Mouse (Mus musculus): ENCODE data around the gene Slc45a3.
A peak's percentile ranks its signal among the peaks of the same experiment; 100 is the strongest.

Gene Slc45a3

DNA sequence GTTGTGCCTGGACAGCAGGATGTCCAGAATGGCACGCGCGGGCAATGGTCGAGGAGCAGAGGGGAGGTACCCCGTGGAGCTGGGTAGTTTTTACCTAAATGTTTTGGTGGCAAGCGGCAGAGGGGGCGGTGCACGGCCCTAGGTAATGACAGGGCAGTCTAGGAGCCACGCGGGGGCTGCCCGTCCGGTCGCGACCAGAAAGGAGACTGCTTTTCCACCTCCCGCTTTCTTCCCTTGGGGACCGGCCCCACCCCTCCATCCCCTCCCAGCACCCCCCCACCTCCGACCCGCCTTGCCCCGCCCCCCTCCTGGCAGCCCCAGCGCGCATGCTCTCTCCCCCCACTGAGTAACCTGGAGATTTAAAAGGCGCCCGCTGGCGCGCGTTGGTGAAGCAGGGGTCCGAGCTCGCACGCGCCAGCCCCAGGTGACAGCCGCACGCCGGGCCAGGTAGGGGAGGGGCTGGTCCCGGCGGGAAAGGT, at the start of gene Slc45a3:
Gene Slc45a3, plus strand, starts transcription at position 362 of the 479 bp plus-strand sequence.
- DNase-seq (ENCODE audit: low spot score in 2 of 2) = no peak

- no peak for DNase-seq (ENCODE audit: low spot score in 2 of 2)
These were observed 45.1 kb upstream of the Slc45a3 start for GRCm38 (mm10) chr1:131917634-131918033.

GRCm38 (mm10) chr1:131919052-131919451, 43.7 kb upstream of the Slc45a3 start:
- no peak for DNase-seq (ENCODE audit: low spot score in 2 of 2)

GRCm38 (mm10) chr1:131922100-131922499, 40.7 kb upstream of the Slc45a3 start:
- no peak for DNase-seq (ENCODE audit: low spot score in 2 of 2)

- DNase-seq (ENCODE audit: low spot score in 2 of 2) = no peak
These were observed 29.3 kb upstream of the Slc45a3 start for GRCm38 (mm10) chr1:131933471-131933870.

DNA sequence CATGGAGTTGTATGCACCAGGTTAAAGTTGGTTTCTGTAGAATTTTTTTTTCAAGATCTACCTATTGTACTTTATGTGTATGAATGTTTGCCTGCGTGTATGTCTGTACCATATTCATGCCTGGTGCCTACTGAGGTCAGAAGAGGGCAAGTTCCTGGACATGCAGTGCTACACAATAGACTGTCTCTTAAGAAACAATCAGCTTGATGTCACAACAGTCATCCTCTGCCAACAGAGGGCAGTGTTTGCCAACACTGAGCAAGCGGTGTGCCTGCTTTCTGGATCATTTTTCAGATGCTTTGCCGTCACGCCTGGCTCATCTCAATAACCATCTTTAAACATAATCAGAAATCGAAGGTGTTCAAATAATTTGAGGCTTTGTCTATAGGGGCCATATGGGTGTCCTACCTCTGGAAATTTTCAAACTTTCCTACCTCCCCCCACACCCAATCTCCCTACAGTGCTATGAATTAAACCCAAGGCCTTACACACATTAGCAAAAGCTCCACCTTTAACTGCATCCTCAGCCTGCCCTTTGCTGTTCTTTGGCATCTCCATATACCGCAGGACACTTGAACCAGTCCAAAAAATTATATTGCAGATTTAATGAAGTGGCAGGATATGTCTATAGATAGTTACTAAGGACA, 25.0 kb upstream of the Slc45a3 start:
- DNase-seq (ENCODE audit: low spot score in 2 of 2) = peak; percentile 78 to 81

GRCm38 (mm10) chr1:131938811-131939210, 24.0 kb upstream of the Slc45a3 start:
- DNase-seq (ENCODE audit: low spot score in 2 of 2) = no peak

GRCm38 (mm10) chr1:131940711-131941244, 22.0 kb upstream of the Slc45a3 start:
- DNase-seq (ENCODE audit: low spot score in 2 of 2) = no peak

- DNase-seq (ENCODE audit: low spot score in 2 of 2) = no peak
These were observed 21.3 kb upstream of the Slc45a3 start for GRCm38 (mm10) chr1:131941501-131941900.

DNA sequence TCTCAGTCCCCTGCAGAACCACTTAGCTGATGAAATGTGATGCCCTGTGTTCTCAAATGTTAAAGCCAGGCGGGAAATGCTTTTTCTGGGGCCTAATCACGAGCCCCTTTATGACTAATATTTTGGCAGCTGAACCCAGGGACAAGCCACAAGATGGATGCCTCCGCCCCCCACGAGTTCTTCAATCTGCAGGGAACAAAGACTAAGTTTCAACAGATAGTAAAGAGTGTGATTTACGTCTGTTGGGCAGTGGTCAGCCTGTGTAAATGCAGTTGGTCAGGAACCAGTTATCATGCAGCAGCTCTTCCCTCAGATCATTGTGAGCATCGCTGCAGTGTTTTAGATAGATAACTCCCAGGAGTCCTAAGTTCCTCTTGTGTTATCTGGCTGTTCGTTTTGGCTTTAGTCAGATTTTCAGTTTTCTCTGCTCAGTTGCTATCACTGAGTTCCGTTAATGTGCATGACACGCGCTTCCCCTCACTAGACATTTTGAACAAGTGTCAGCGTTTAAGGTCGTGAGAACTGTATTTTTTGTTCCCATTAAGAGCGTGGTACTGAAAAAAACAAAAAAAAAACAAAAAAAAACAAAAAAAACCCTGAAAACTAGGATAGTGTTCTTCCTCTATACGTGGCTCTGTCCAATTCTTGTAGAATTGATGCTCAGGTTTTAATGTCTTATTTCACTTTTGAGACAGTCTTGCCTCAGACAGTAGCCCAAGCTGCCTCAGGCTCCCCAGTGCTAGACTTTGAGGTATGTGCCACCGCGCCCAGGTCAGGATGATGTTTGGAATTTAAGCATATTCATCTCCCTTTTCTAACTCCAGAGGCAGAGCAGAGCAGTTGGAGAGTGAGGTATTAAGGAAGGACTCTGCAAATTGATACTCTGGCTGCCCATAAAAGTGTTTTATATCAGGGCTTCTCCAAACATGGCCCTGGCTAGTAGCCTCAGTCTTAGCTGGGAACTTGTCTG, 19.9 kb upstream of the Slc45a3 start:
- DNase-seq (ENCODE audit: low spot score in 2 of 2) = no peak

- DNase-seq (ENCODE audit: low spot score in 2 of 2) = no peak
These were observed 16.9 kb upstream of the Slc45a3 start for GRCm38 (mm10) chr1:131945674-131946440.

DNA sequence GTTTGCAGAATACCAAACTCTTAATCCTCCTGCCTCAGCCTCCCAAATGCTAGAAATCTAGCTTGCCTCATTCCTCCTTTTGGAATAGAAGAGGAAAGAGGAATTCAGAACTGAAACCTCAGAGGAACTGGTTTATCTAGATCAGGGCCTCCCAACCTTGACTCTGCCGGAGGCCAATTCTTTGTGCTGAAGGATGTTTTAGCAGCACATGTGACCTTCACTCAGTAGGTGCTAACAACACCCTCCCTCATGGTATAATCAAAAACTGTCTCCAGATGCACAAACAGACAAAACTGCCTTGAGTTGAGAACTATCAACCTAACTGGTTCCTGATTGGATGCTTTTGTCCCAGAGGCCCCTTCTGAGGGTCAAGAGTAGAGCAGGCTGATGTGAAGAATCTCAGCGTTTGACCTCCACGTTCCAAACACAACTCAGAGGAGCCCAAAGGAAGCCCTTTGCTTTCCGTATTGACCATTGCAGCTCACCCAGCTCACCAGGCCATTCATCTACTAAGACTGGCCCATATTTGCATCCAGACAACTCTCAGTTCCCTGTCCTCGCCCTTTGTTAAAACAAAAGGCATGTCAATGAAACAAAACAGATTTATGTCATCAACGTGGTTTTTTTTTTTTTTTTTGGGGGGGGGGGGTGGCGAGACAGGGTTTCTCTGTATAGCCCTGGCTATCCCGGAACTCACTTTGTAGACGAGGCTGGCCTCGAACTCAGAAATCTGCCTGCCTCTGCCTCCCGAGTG, 16.1 kb upstream of the Slc45a3 start:
- DNase-seq (ENCODE audit: low spot score in 2 of 2) = no peak

DNA sequence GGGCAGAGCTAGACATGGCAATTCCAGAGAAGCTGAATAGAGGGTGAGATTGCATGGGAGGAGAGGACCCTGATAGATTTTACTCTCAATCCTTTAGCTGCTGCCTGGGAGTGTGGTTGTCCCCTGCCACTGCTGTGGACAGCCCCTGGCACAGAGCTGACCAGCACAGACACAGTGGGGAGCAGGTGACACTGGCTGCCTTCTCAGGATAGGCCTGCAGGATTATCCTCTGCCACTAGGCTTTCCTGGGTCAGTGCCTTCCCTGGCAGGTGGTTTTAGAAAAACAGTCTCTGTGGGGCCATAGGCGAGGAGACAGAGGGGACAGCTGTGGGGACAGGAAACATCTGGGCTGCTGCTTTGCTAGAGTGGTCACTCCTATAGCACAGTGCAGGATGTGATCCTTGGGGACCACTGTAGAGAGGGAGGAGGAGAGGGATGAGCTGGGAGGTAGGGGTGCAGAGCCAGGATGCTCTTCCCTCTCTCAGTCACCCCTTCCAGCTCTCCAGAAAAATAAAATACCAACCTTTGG, 14.7 kb upstream of the Slc45a3 start:
- DNase-seq (ENCODE audit: low spot score in 2 of 2) = no peak

GRCm38 (mm10) chr1:131954242-131954865, 8.4 kb upstream of the Slc45a3 start:
- no peak for DNase-seq (ENCODE audit: low spot score in 2 of 2)

GRCm38 (mm10) chr1:131955131-131955757, 7.5 kb upstream of the Slc45a3 start:
- no peak for DNase-seq (ENCODE audit: low spot score in 2 of 2)

DNA sequence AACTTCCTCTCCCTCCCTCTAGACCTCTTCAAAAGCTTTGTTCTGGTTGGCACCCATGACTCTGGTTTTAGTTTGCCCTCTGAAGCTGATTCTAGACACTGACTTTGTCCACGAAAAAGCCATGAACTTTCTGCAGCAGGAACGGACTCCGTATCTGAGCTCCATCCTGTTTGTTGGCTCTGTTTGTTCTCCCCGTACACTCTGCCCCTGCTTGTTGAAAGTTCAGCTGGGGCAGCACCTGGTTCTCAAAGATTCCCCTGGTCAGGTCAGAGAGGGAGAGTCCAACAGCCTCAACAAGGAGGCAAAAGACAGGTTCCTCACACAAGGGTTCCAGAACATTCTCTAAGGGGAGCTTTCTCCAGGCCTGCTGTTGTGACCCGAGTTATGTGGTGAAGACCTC, 5.4 kb upstream of the Slc45a3 start:
- DNase-seq (ENCODE audit: low spot score in 2 of 2) = no peak

DNA sequence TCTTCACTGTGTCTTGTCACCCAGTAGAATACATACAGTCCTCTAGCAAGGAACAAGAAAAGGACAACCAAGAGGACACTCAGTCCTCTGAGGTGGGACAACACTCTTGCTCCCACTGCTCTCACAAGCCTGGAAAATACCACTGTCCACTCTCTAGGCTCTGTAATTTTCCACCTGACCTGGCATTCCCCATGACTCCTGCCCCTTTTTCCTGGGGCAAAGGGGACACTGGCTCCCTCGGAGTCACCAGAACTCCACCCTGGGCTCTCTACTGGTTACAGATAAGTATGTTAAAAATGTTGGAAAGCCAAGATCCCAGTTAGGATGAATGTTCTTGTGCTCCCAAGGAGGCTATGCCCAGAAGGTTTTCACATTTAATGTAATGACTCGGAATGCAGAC, 1.8 kb upstream of the Slc45a3 start:
- DNase-seq (ENCODE audit: low spot score in 2 of 2) = no peak

GRCm38 (mm10) chr1:131963085-131963951, 551 bp downstream of the Slc45a3 start:
- no peak for DNase-seq (ENCODE audit: low spot score in 2 of 2)

DNA sequence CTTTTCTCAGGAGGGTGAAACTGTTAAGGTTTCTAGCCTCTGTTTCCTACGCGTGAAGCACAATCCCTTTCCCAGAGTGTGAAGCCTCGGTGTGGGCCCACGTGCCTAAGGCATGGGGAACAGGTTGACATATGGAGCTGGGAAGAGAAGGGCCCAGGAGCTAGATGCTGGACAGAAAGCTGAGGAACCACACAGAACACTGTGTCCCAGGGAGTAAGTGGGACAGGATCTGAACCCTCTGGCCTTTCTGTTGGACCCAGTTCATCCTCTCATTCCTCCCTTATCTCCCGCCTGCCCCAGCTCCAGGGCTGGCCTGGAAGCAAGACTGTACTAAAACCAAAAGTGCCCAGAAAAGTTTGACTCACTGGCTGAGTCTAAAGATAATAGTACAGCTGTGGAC, 1.3 kb downstream of the Slc45a3 start:
- DNase-seq (ENCODE audit: low spot score in 2 of 2) = no peak

Measured in right cerebral cortex, postnatal 10 days (tissue).